Mouse (Mus musculus): ENCODE measurements around the gene Sh3bp1. TPM values are rescaled to one million over a fixed set of nuclear protein-coding genes. Genes with fewer than 3 reads are reported as not detected.

Gene Sh3bp1
- polyA plus RNA-seq, 1 experiment: 27.2 TPM

- no peak for DNase-seq (ENCODE audit: extremely low spot score in 1 of 2, low spot score in 1 of 2)
Observed at GRCm38 (mm10) chr15:78937311-78937710, 37.7 kb downstream of the Sh3bp1 start.

GRCm38 (mm10) chr15:78937963-78938362, 38.4 kb downstream of the Sh3bp1 start:
- DNase-seq (ENCODE audit: extremely low spot score in 1 of 2, low spot score in 1 of 2): no peak

GRCm38 (mm10) chr15:78940325-78940724, 40.8 kb downstream of the Sh3bp1 start:
- DNase-seq (ENCODE audit: extremely low spot score in 1 of 2, low spot score in 1 of 2): no peak

- peak; percentile 45 to 90 for DNase-seq (ENCODE audit: extremely low spot score in 1 of 2, low spot score in 1 of 2)
Observed at GRCm38 (mm10) chr15:78942663-78943062, 43.1 kb downstream of the Sh3bp1 start.

GRCm38 (mm10) chr15:78946232-78946631, 46.7 kb downstream of the Sh3bp1 start:
- DNase-seq (ENCODE audit: extremely low spot score in 1 of 2, low spot score in 1 of 2): no peak

GRCm38 (mm10) chr15:78947657-78948056, 48.1 kb downstream of the Sh3bp1 start, which contains the start of gene Triobp:
Gene Triobp, plus strand, starts transcription at chr15:78947724.
- peak; percentile 66 to 82 for DNase-seq (ENCODE audit: extremely low spot score in 1 of 2, low spot score in 1 of 2)

- no peak for DNase-seq (ENCODE audit: extremely low spot score in 1 of 2, low spot score in 1 of 2)
Observed at GRCm38 (mm10) chr15:78948152-78948725, 48.7 kb downstream of the Sh3bp1 start.

GRCm38 (mm10) chr15:78948883-78949282, 49.3 kb downstream of the Sh3bp1 start:
- no peak for DNase-seq (ENCODE audit: extremely low spot score in 1 of 2, low spot score in 1 of 2)

- no peak for DNase-seq (ENCODE audit: extremely low spot score in 1 of 2, low spot score in 1 of 2)
Observed at GRCm38 (mm10) chr15:78955663-78956062, 56.1 kb downstream of the Sh3bp1 start.

GRCm38 (mm10) chr15:78956351-78956750, 56.8 kb downstream of the Sh3bp1 start:
- DNase-seq (ENCODE audit: extremely low spot score in 1 of 2, low spot score in 1 of 2): no peak

- DNase-seq (ENCODE audit: extremely low spot score in 1 of 2, low spot score in 1 of 2): no peak
Observed at GRCm38 (mm10) chr15:78957021-78957420, 57.5 kb downstream of the Sh3bp1 start.

GRCm38 (mm10) chr15:78959537-78959936, 60.0 kb downstream of the Sh3bp1 start:
- no peak for DNase-seq (ENCODE audit: extremely low spot score in 1 of 2, low spot score in 1 of 2)

GRCm38 (mm10) chr15:78960088-78960487, 60.5 kb downstream of the Sh3bp1 start:
- no peak for DNase-seq (ENCODE audit: extremely low spot score in 1 of 2, low spot score in 1 of 2)

Other genes with a start within 250 kb of the Sh3bp1 start
- 64.9 and 68.2 TPM in 2 replicates for gene Elfn2, start 181.0 kb upstream of the Sh3bp1 start, polyA plus RNA-seq (2012; rRNA removed)
- 7.0 and 7.2 TPM in 2 replicates for gene Mfng, start 126.3 kb upstream of the Sh3bp1 start, polyA plus RNA-seq (2012; rRNA removed)
- 11.2 and 12.0 TPM in 2 replicates for gene Card10, start 96.7 kb upstream of the Sh3bp1 start, polyA plus RNA-seq (2012; rRNA removed)
- 18.5 and 20.1 TPM in 2 replicates for gene Cdc42ep1, start 57.1 kb upstream of the Sh3bp1 start, polyA plus RNA-seq (2012; rRNA removed)
- gene Lgals2, start 44.2 kb upstream of the Sh3bp1 start, polyA plus RNA-seq (2012; rRNA removed): 0.74 and 2.0 TPM in 2 replicates
- gene Gga1, start 22.6 kb upstream of the Sh3bp1 start, polyA plus RNA-seq (2012; rRNA removed): 69.5 and 70.8 TPM in 2 replicates
- gene Gm49510, start 101 bp upstream of the Sh3bp1 start, polyA plus RNA-seq (2012; rRNA removed): 0.24 TPM in 1 of 2 replicates, not detected in the other
- gene Pdxp, start 14.2 kb downstream of the Sh3bp1 start, polyA plus RNA-seq (2012; rRNA removed): 219 and 227 TPM in 2 replicates
- gene Lgals1, start 27.0 kb downstream of the Sh3bp1 start, polyA plus RNA-seq (2012; rRNA removed): 48.2 and 56.0 TPM in 2 replicates
- 35.8 and 37.4 TPM in 2 replicates for gene Nol12, start 35.2 kb downstream of the Sh3bp1 start, polyA plus RNA-seq (2012; rRNA removed)
- 11.7 and 13.9 TPM in 2 replicates for gene Triobp, start 48.0 kb downstream of the Sh3bp1 start, polyA plus RNA-seq (2012; rRNA removed)
- gene H1f0, start 128.7 kb downstream of the Sh3bp1 start, polyA plus RNA-seq (2012; rRNA removed): 109 and 112 TPM in 2 replicates
- gene Galr3, start 142.1 kb downstream of the Sh3bp1 start, polyA plus RNA-seq (2012; rRNA removed): 0.19 and 0.38 TPM in 2 replicates
- gene Ankrd54, start 163.1 kb downstream of the Sh3bp1 start, polyA plus RNA-seq (2012; rRNA removed): 31.0 and 32.3 TPM in 2 replicates
- gene Eif3l, start 175.4 kb downstream of the Sh3bp1 start, polyA plus RNA-seq (2012; rRNA removed): 80.9 and 90.8 TPM in 2 replicates
- gene Micall1, start 209.1 kb downstream of the Sh3bp1 start, polyA plus RNA-seq (2012; rRNA removed): 22.2 and 23.8 TPM in 2 replicates
- 159 and 176 TPM in 2 replicates for gene Polr2f, start 241.2 kb downstream of the Sh3bp1 start, polyA plus RNA-seq (2012; rRNA removed)
- 15.0 and 18.6 TPM in 2 replicates for gene 1700088E04Rik, start 241.5 kb downstream of the Sh3bp1 start, polyA plus RNA-seq (2012; rRNA removed)

Measured in frontal cortex, adult 2 months (tissue).